Comparison of ENCODE assay signal across 12 mouse cellular contexts in the genomic region with DNA sequence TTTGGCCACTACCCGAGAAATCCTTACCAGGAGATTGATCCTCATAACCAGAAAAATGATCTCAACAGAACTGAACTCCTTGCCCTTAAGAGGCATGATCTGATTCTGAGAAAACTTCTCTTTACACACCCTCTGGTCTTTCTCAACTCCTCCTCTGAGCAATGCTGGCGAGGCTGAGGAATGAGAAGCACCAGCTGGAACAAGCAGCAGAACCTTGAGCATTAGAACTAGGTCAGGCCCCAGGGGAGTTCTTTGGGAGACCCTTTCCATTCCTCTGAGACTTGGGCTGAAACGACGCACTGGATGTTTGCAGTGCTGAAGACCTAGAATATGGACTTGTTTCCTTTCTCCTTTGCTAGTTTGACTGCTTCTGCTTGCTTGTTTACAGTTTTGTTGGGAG.
DNase-seq lines count a peak whose midpoint lies in the region; ATAC-seq lines count a peak whose summit lies in the region.
"Had no signal": no experiment of that assay in that cellular context is flagged by ENCODE, and none has a peak within 500 bp of the region (broad histone marks: within the 10 kb centered on the region; RNA-seq: fewer than 3 reads in every experiment).

No protein-coding gene starts in this region.

- no peak overlapping the region for H3K9ac ChIP-seq in neural tube, embryonic 15.5 days (replicated peaks)
- H3K9ac ChIP-seq: hindbrain, embryonic 14.5 days; limb, embryonic 15.5 days had no signal

- no peak overlapping the region for H3K4me3 ChIP-seq in neural tube, embryonic 15.5 days (replicated peaks)
- H3K4me3 ChIP-seq: limb, embryonic 15.5 days had no signal

- intact Hi-C loops in gastrocnemius, postnatal 14 days (cut with DNase I; ENCODE audit: low total_unique reads) = no loop called here

- 78% methylated on average over 4 of the region's 4 CpGs for WGBS in neural tube, embryonic 15.5 days

- no peaks in the 10 kb centered on the region for H3K27me3 ChIP-seq in neural tube, embryonic 15.5 days (replicated peaks)
- H3K27me3 ChIP-seq: limb, embryonic 15.5 days had no signal

- no peaks in the 10 kb centered on the region for H3K4me1 ChIP-seq in neural tube, embryonic 15.5 days
- H3K4me1 ChIP-seq: limb, embryonic 15.5 days had no signal

- no peak overlapping the region for H3K27ac ChIP-seq in neural tube, embryonic 15.5 days (replicated peaks)
- H3K27ac ChIP-seq: hindbrain, embryonic 14.5 days; limb, embryonic 15.5 days had no signal

- ATAC-seq in neural tube, embryonic 15.5 days (ENCODE audit: low FRiP score) = no peak
- ATAC-seq: midbrain, embryonic 16.5 days had no signal

- H3K4me2 ChIP-seq in neural tube, embryonic 15.5 days = no peak overlapping the region
- H3K4me2 ChIP-seq: hindbrain, embryonic 14.5 days; limb, embryonic 15.5 days had no signal

- H3K36me3 ChIP-seq in neural tube, embryonic 15.5 days = no peaks in the 10 kb centered on the region
- H3K36me3 ChIP-seq: limb, embryonic 15.5 days had no signal

- DNase-seq in urinary bladder, postnatal 14 days (ENCODE audit: low spot score) = peak; percentile 9
- no peak for DNase-seq in urinary bladder, adult 2 months (ENCODE audit: low spot score)
- DNase-seq in gastrocnemius, postnatal 14 days = peak; percentile 49
- peak; percentile 54 for DNase-seq in kidney, postnatal 10 days
- peak; percentile 17 for DNase-seq in testis, postnatal 14 days (ENCODE audit: low spot score)
- DNase-seq in cerebellum, adult 9-11 months = no peak
- DNase-seq: spleen, adult 18-20 months; thymus, postnatal 25 days had no signal

- H3K9me3 ChIP-seq in neural tube, embryonic 15.5 days (replicated peaks) = no peaks in the 10 kb centered on the region
- H3K9me3 ChIP-seq: limb, embryonic 15.5 days had no signal

Comparison
In these comparisons a context has a peak if more than half of its experiments do, and no peak if none do; other contexts are left out.
1. DNase-seq: peak in urinary bladder, postnatal 14 days (single experiment), gastrocnemius, postnatal 14 days (single experiment), kidney, postnatal 10 days (single experiment) and testis, postnatal 14 days (single experiment); none in urinary bladder, adult 2 months (single experiment) and cerebellum, adult 9-11 months (single experiment).